Mouse (Mus musculus): ENCODE data around the gene Ston1.
A peak's percentile ranks its signal among the peaks of the same experiment; 100 is the strongest.

Gene Ston1

GRCm38 (mm10) chr17:88626347-88626811 lies 28.9 kb downstream of the Ston1 start:
- DNase-seq, result no peak

GRCm38 (mm10) chr17:88627150-88627549 lies 29.7 kb downstream of the Ston1 start:
- DNase-seq, result no peak

GRCm38 (mm10) chr17:88628676-88629380 lies 31.3 kb downstream of the Ston1 start:
- no peak for DNase-seq

- DNase-seq, result peak; percentile 22
Measured at GRCm38 (mm10) chr17:88629381-88629759, 31.9 kb downstream of the Ston1 start.

- DNase-seq, result no peak
Measured at GRCm38 (mm10) chr17:88629931-88630553, 32.6 kb downstream of the Ston1 start.

GRCm38 (mm10) chr17:88630554-88630948 lies 33.1 kb downstream of the Ston1 start:
- DNase-seq, result no peak

GRCm38 (mm10) chr17:88632631-88633030 lies 35.1 kb downstream of the Ston1 start:
- no peak for DNase-seq

- DNase-seq, result no peak
Measured at GRCm38 (mm10) chr17:88636076-88636475, 38.6 kb downstream of the Ston1 start.

- peak; percentile 9 for DNase-seq
Measured at GRCm38 (mm10) chr17:88636587-88636986, 39.1 kb downstream of the Ston1 start.

GRCm38 (mm10) chr17:88641012-88641411 lies 43.5 kb downstream of the Ston1 start:
- DNase-seq, result peak; percentile 59

- DNase-seq, result no peak
Measured at GRCm38 (mm10) chr17:88641836-88642235, 44.4 kb downstream of the Ston1 start.

GRCm38 (mm10) chr17:88644876-88645275 lies 47.4 kb downstream of the Ston1 start:
- no peak for DNase-seq

GRCm38 (mm10) chr17:88645299-88645698 lies 47.8 kb downstream of the Ston1 start:
- DNase-seq, result no peak

- no peak for DNase-seq
Measured at GRCm38 (mm10) chr17:88647149-88647548, 49.7 kb downstream of the Ston1 start.

- DNase-seq, result peak; percentile 81
Measured at GRCm38 (mm10) chr17:88652010-88652409, 54.5 kb downstream of the Ston1 start.

- peak; percentile 85 for DNase-seq
Measured at GRCm38 (mm10) chr17:88652702-88653374, 55.4 kb downstream of the Ston1 start.

GRCm38 (mm10) chr17:88653375-88653769 lies 55.9 kb downstream of the Ston1 start:
- DNase-seq, result no peak

GRCm38 (mm10) chr17:88658510-88658909 lies 61.0 kb downstream of the Ston1 start:
- no peak for DNase-seq

- no peak for DNase-seq
Measured at GRCm38 (mm10) chr17:88666076-88666475, 68.6 kb downstream of the Ston1 start.

GRCm38 (mm10) chr17:88668452-88668851 lies 71.0 kb downstream of the Ston1 start, which contains the start of gene Gtf2a1l:
Gtf2a1l (plus strand) TSS chr17:88668660.
- peak; percentile 48 for DNase-seq

GRCm38 (mm10) chr17:88669921-88670320 lies 72.4 kb downstream of the Ston1 start:
- DNase-seq, result no peak

- no peak for DNase-seq
Measured at GRCm38 (mm10) chr17:88670800-88671199, 73.3 kb downstream of the Ston1 start.

Measured in right cerebral cortex, postnatal 25 days (tissue).